ENCODE assay signal across 19 mouse cellular contexts in genomic region chr2:11457904-11458303, GRCm38 (mm10).
DNase-seq lines count a peak whose midpoint lies in the region; ATAC-seq and TF ChIP-seq lines count a peak whose summit lies in the region.
"Had no signal": no experiment of that assay in that cellular context is flagged by ENCODE, and none has a peak within 500 bp of the region (broad histone marks: within the 10 kb centered on the region; RNA-seq: fewer than 3 reads in every experiment).

No protein-coding gene starts in this region.

- no peaks in the 10 kb centered on the region for H3K36me3 ChIP-seq in heart, embryonic 11.5 days (ENCODE audit: control insufficient read depth, insufficient read depth, low read length)
- H3K36me3 ChIP-seq in liver, adult 2 months (ENCODE audit: control insufficient read depth, insufficient read depth, low read length) = no peaks in the 10 kb centered on the region
- H3K36me3 ChIP-seq in liver, embryonic 13.5 days = no peaks in the 10 kb centered on the region
- H3K36me3 ChIP-seq in midbrain, embryonic 15.5 days (replicated peaks) = no peaks in the 10 kb centered on the region
- H3K36me3 ChIP-seq: heart, embryonic 10.5 days had no signal

- no peak overlapping the region for H3K4me3 ChIP-seq in heart, embryonic 11.5 days (ENCODE audit: low read depth, low read length)
- no peak overlapping the region for H3K4me3 ChIP-seq in liver, adult 2 months (ENCODE audit: insufficient read depth, low read depth, low read length)
- no peak overlapping the region for H3K4me3 ChIP-seq in liver, embryonic 13.5 days (replicated peaks)
- no peak overlapping the region for H3K4me3 ChIP-seq in midbrain, embryonic 15.5 days
- H3K4me3 ChIP-seq: forebrain, embryonic 13.5 days; heart, embryonic 10.5 days had no signal

- no peak overlapping the region for H3K27ac ChIP-seq in heart, embryonic 11.5 days (ENCODE audit: low read depth, low read length)
- no peak overlapping the region; the same call in 1 of the 2 replicates for H3K27ac ChIP-seq in liver, adult 2 months (replicated peaks; ENCODE audit: insufficient read depth, low read depth, low read length)
- H3K27ac ChIP-seq in liver, embryonic 13.5 days = no peak overlapping the region
- H3K27ac ChIP-seq in midbrain, embryonic 15.5 days = no peak overlapping the region
- H3K27ac ChIP-seq: forebrain, embryonic 13.5 days; heart, embryonic 10.5 days; macrophage had no signal

- H3K79me2 ChIP-seq in liver, adult 2 months (ENCODE audit: control insufficient read depth, insufficient read depth, low read length) = no peaks in the 10 kb centered on the region

- TF ChIP-seq CTCF in liver, adult 2 months (IDR thresholded peaks at IDR 0.05; ENCODE audit: low read depth, low read length) = no peak

- no peak overlapping the region for H3K4me2 ChIP-seq in heart, embryonic 11.5 days
- H3K4me2 ChIP-seq in liver, embryonic 13.5 days = no peak overlapping the region
- H3K4me2 ChIP-seq in midbrain, embryonic 15.5 days = no peak overlapping the region
- H3K4me2 ChIP-seq: forebrain, embryonic 13.5 days; midbrain, embryonic 11.5 days had no signal

- DNase-seq in heart, adult 11 months = peak; percentile 61
- DNase-seq in liver, adult 2 months (ENCODE audit: extremely low read depth, low read depth, low spot score) = peak; percentile 58
- DNase-seq in liver = no peak
- peak; percentile 24 for DNase-seq in 416B (ENCODE audit: low read depth)
- DNase-seq in liver, embryonic 13.5 days = no peak
- no peak for DNase-seq in cerebellum, adult 11-12 months
- DNase-seq: cerebellum, adult 9-10 months; gastrocnemius, postnatal 36 days; heart, postnatal 36 days; retina, postnatal 1 day; right cerebral cortex, postnatal 4 days; thymus, postnatal 4 days had no signal

- 56% methylated on average over 7 of the region's 7 CpGs for WGBS in heart, embryonic 11.5 days (ENCODE audit: insufficient replicate concordance)
- WGBS in liver, adult 2 months = 25% methylated on average over 7 of the region's 7 CpGs
- WGBS in liver, embryonic 13.5 days (ENCODE audit: insufficient replicate concordance) = 58% methylated on average over 7 of the region's 7 CpGs
- 81% methylated on average over 7 of the region's 7 CpGs for WGBS in midbrain, embryonic 15.5 days

- H3K9ac ChIP-seq in heart, embryonic 11.5 days (ENCODE audit: low read depth, low read length) = no peak overlapping the region
- no peak overlapping the region for H3K9ac ChIP-seq in liver, adult 2 months (ENCODE audit: low read depth, low read length)
- H3K9ac ChIP-seq in liver, embryonic 13.5 days = no peak overlapping the region
- no peak overlapping the region for H3K9ac ChIP-seq in midbrain, embryonic 15.5 days
- H3K9ac ChIP-seq: forebrain, embryonic 13.5 days had no signal

- H3K9me3 ChIP-seq in heart, embryonic 11.5 days (replicated peaks; ENCODE audit: control insufficient read depth, low read length) = no peaks in the 10 kb centered on the region
- no peaks in the 10 kb centered on the region for H3K9me3 ChIP-seq in liver, embryonic 13.5 days (replicated peaks)
- H3K9me3 ChIP-seq in midbrain, embryonic 15.5 days = no peaks in the 10 kb centered on the region
- H3K9me3 ChIP-seq: forebrain, embryonic 13.5 days; heart, embryonic 10.5 days had no signal

- H3K27me3 ChIP-seq in heart, embryonic 11.5 days (ENCODE audit: control insufficient read depth, insufficient read depth, low read length) = no peaks in the 10 kb centered on the region
- no peaks in the 10 kb centered on the region for H3K27me3 ChIP-seq in liver, adult 2 months (ENCODE audit: control insufficient read depth, insufficient read depth, low read length)
- no peaks in the 10 kb centered on the region for H3K27me3 ChIP-seq in liver, embryonic 13.5 days
- H3K27me3 ChIP-seq in midbrain, embryonic 15.5 days (replicated peaks) = no peaks in the 10 kb centered on the region
- H3K27me3 ChIP-seq: forebrain, embryonic 13.5 days had no signal

- H3K4me1 ChIP-seq in heart, embryonic 11.5 days (ENCODE audit: control insufficient read depth, insufficient read depth, low read length) = no peaks in the 10 kb centered on the region
- H3K4me1 ChIP-seq in liver, adult 2 months (ENCODE audit: control insufficient read depth, insufficient read depth, low read length) = peaks cover 3% of the 10 kb centered on the region; the same call in 1 of the 2 replicates
- no peaks in the 10 kb centered on the region for H3K4me1 ChIP-seq in liver, embryonic 13.5 days (replicated peaks)
- H3K4me1 ChIP-seq in midbrain, embryonic 15.5 days = no peaks in the 10 kb centered on the region
- H3K4me1 ChIP-seq: forebrain, embryonic 13.5 days had no signal

- no peak for ATAC-seq in heart, embryonic 11.5 days (replicated peaks; ENCODE audit: insufficient number of reproducible peaks, low FRiP score, low TSS enrichment)
- ATAC-seq in liver, embryonic 13.5 days (ENCODE audit: low read depth) = peak; percentile 58
- ATAC-seq in midbrain, embryonic 15.5 days (replicated peaks) = no peak
- ATAC-seq: forebrain, embryonic 13.5 days; hindbrain, embryonic 16.5 days had no signal

- no peak for TF ChIP-seq POLR2A in liver, adult 2 months (IDR thresholded peaks at IDR 0.05; ENCODE audit: extremely low read depth, insufficient read depth, low read length)

Comparison
In these comparisons a context has a peak if more than half of its experiments do, and no peak if none do; other contexts are left out.
1. DNase-seq: peak in heart, adult 11 months (single experiment), liver, adult 2 months (single experiment) and 416B (single experiment); none in liver (single experiment), liver, embryonic 13.5 days (single experiment) and cerebellum, adult 11-12 months (single experiment).